Mouse (Mus musculus) kidney, embryonic 15.5 days (tissue): ENCODE measurements at regions not wholly inside any gene's neighbourhood (a gene's known extent, or its start where the extent isn't known, plus 50 kb on each side); places are given as distances from the start of the nearest gene placed in this dataset.

Experiments
- ATAC-seq: fragments of 200-750 bp; cut with Nextera tagmentation; replicated peaks from 2 replicates; pipeline ENCODE4 v1.8.0; 2017; ENCODE audit warnings: moderate TSS enrichment; ENCODE audit not compliant: low FRiP score
- H3K27ac ChIP-seq: fragments of 300-500 bp; sonication (generic); 2 replicates; pipeline ENCODE4 v1.5.1; 2015; ENCODE audit warnings: mild to moderate bottlenecking, inconsistent platforms
- H3K27me3 ChIP-seq: fragments of 300-500 bp; sonication (generic); 2 replicates; pipeline ENCODE4 v1.6.1; 2015; ENCODE audit warnings: inconsistent platforms
- H3K36me3 ChIP-seq: fragments of 300-500 bp; sonication (generic); 2 replicates; pipeline ENCODE4 v1.6.1; 2015; ENCODE audit warnings: inconsistent platforms
- H3K4me1 ChIP-seq: fragments of 300-500 bp; sonication (generic); 2 replicates; pipeline ENCODE4 v1.6.1; 2015; ENCODE audit warnings: inconsistent platforms
- H3K4me2 ChIP-seq: fragments of 300-500 bp; sonication (generic); 2 replicates; pipeline ENCODE4 v1.6.1; 2015; ENCODE audit warnings: moderate library complexity, mild to moderate bottlenecking, inconsistent platforms
- H3K4me3 ChIP-seq: fragments of 300-500 bp; sonication (generic); replicated peaks from 2 replicates; pipeline ENCODE4 v1.5.1; 2015; ENCODE audit warnings: mild to moderate bottlenecking, inconsistent platforms
- H3K9ac ChIP-seq: fragments of 300-500 bp; sonication (generic); 2 replicates; pipeline ENCODE4 v1.6.1; 2015; ENCODE audit warnings: mild to moderate bottlenecking, inconsistent platforms
- H3K9me3 ChIP-seq: fragments of 300-500 bp; sonication (generic); replicated peaks from 2 replicates; pipeline ENCODE4 v1.6.1; 2016; ENCODE audit warnings: inconsistent platforms
- WGBS: fragments of 180-500 bp; shearing (Covaris S2); methylation state at CpG from one replicate; pipeline ENCODE4 v1.1.7; 2015; ENCODE audit warnings: mixed read lengths; 5-methylcytosine and 5-hydroxymethylcytosine counted together

DNA sequence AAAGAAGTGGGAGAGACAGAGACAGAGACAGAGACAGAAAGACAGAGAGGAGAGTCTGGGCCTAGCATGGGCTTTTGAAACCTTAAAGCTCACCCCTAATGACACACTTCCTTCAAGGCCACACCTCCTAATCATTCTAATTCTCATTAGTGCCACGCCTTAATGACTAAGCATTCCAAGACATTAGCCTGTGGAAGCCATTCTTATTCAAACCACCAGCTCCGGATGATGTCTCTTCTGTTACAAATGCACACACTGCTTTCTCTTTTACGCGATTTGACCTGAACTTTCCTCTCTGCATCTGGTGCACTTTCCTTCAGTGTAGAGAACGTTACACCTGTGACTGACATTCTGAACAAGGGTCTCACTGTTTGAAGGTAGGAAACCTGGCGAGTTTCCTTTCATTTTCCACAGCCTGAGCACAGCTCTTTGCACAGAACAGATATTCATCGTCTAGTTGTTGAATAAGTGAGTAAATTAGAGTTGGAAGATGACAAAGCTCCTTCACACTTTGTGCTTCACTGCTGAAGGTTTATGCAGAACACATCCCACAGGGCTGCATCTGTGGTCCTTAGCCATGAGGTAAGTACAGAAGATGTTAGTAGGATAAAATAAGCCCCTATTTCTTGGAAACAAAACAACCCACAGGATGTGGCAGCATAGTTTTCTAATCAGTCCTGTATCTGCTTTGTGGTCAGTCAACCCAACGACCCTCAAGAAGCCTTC, 116.8 kb downstream of the Faxc start:
- no peak overlapping the region for H3K9ac ChIP-seq
- H3K4me3 ChIP-seq: no peak overlapping the region
- no peak overlapping the region for H3K27ac ChIP-seq
- H3K4me2 ChIP-seq: no peak overlapping the region
- no peaks in the 10 kb centered on the region for H3K36me3 ChIP-seq
- no peaks in the 10 kb centered on the region for H3K27me3 ChIP-seq
- ATAC-seq: no peak
- no peaks in the 10 kb centered on the region for H3K4me1 ChIP-seq
- no peaks in the 10 kb centered on the region for H3K9me3 ChIP-seq
- WGBS: 58% methylated on average over 8 of the region's 8 CpGs

GRCm38 (mm10) chr4:22066785-22067433, 135.8 kb downstream of the Faxc start:
- no peak overlapping the region for H3K4me3 ChIP-seq
- WGBS: 53% methylated on average over 5 of the region's 5 CpGs
- H3K36me3 ChIP-seq: no peaks in the 10 kb centered on the region
- H3K27ac ChIP-seq: no peak overlapping the region
- no peaks in the 10 kb centered on the region for H3K9me3 ChIP-seq
- H3K4me1 ChIP-seq: no peaks in the 10 kb centered on the region
- H3K27me3 ChIP-seq: no peaks in the 10 kb centered on the region
- no peak overlapping the region for H3K4me2 ChIP-seq
- no peak for ATAC-seq
- no peak overlapping the region for H3K9ac ChIP-seq

GRCm38 (mm10) chr4:22067678-22068299, 136.7 kb downstream of the Faxc start:
- Histone ChIP-seq H3K4me3 (no peak overlapping the region), H3K4me1 (no peaks in the 10 kb centered on the region), H3K27ac (no peak overlapping the region), H3K36me3 (no peaks in the 10 kb centered on the region), H3K4me2 (no peak overlapping the region), H3K27me3 (no peaks in the 10 kb centered on the region), H3K9me3 (no peaks in the 10 kb centered on the region), H3K9ac (no peak overlapping the region)
- WGBS: 72% methylated on average over 14 of the region's 14 CpGs
- ATAC-seq: no peak

- Histone ChIP-seq H3K9me3 (no peaks in the 10 kb centered on the region), H3K27me3 (no peaks in the 10 kb centered on the region), H3K4me3 (no peak overlapping the region), H3K4me1 (no peaks in the 10 kb centered on the region), H3K27ac (no peak overlapping the region), H3K36me3 (no peaks in the 10 kb centered on the region), H3K4me2 (no peak overlapping the region), H3K9ac (no peak overlapping the region)
- 35% methylated on average over 3 of the region's 3 CpGs for WGBS
- no peak for ATAC-seq
Measured at GRCm38 (mm10) chr4:22088209-22088787, 157.2 kb downstream of the Faxc start.

DNA sequence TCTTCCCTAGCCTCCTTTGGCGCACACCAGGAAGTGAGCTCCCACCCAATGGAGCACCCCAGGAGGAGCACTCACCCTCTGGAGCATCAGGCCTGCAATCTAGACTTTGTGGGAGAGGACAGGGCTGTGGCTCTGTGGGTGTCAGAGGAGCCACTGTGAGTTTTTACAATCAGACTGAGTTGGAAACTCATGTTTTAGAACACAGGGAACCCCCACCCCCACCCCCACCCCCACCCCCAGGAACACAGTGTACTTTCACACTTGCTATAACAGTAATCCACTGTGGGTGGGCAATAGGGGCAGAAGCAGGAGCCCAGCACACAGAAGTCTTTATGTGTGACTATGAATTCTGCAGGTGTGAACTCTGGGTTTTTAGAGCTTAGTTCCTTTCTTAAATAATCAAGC, 158.5 kb downstream of the Faxc start:
- no peaks in the 10 kb centered on the region for H3K36me3 ChIP-seq
- ATAC-seq: no peak
- no peak overlapping the region for H3K9ac ChIP-seq
- 96% methylated on average over 1 of the region's 1 CpGs for WGBS
- H3K4me2 ChIP-seq: no peak overlapping the region
- H3K27ac ChIP-seq: no peak overlapping the region
- H3K4me3 ChIP-seq: no peak overlapping the region
- no peaks in the 10 kb centered on the region for H3K27me3 ChIP-seq
- no peaks in the 10 kb centered on the region for H3K4me1 ChIP-seq
- no peaks in the 10 kb centered on the region for H3K9me3 ChIP-seq

DNA sequence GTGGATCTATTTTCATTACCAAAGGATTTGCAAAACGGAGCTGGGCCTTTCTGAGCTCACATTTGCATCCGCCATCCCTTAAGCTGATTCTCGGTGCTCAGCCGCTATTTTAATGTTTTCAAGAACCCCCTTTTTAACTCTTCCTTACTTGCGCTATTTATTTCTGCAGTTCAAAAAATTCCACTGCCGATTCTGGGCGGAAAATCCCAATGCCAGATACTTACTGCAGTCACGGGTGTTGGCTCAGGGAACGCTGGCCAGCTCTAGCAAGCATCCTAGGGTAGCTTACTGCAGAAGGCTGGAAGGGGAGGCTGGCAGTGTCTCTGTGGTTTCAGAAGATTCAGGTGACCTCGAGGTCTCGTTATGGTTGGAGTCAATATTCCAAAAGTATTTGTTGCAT, 159.4 kb downstream of the Faxc start:
- no peaks in the 10 kb centered on the region for H3K4me1 ChIP-seq
- WGBS: 82% methylated on average over 11 of the region's 11 CpGs
- no peaks in the 10 kb centered on the region for H3K9me3 ChIP-seq
- no peaks in the 10 kb centered on the region for H3K36me3 ChIP-seq
- no peak overlapping the region for H3K4me3 ChIP-seq
- no peaks in the 10 kb centered on the region for H3K27me3 ChIP-seq
- no peak overlapping the region for H3K27ac ChIP-seq
- ATAC-seq: no peak
- no peak overlapping the region for H3K9ac ChIP-seq
- no peak overlapping the region for H3K4me2 ChIP-seq

GRCm38 (mm10) chr4:22092551-22092950, 161.4 kb downstream of the Faxc start:
- Histone ChIP-seq H3K4me1 (no peaks in the 10 kb centered on the region), H3K27ac (no peak overlapping the region), H3K27me3 (no peaks in the 10 kb centered on the region), H3K9me3 (no peaks in the 10 kb centered on the region), H3K4me3 (no peak overlapping the region), H3K9ac (no peak overlapping the region), H3K4me2 (no peak overlapping the region), H3K36me3 (no peaks in the 10 kb centered on the region)
- WGBS: 87% methylated on average over 4 of the region's 4 CpGs
- ATAC-seq: no peak

DNA sequence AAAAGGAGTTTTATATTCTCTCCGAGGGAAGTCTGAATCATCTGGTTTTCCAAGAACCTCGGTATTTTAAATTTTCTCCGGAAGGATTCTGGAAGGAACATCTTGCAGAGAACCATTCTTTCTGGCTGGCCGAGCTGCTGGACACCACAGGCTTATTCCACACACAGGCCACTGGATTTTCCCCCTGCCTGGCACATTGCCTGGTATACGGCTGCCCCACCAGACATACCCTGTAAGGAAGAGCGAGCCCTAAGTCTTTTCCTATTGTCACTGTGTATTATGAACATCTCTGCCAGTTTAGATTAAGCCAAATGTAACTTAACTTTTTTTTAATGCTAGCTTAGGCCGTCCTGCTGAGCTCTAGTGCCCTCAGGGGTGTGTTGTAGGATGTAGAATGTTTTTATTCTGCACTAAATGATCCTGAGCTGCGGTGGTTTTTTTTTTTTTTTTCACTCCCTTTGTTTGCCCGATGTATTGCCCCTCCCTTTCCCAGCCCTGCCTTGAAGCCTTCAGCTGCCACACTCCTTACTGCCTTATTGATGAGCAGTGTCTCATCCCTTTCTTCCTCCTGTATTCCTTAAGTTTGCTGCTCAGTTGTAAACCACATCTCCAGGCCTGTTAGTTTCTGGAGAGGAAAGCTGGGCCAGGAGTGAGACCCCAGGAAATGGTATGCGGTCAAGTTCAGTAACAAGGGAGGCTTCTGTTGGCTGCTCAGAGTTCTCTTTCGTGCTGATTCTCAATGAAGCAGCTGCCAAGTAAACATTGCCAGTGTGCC, 164.3 kb downstream of the Faxc start:
- Histone ChIP-seq H3K4me2 (no peak overlapping the region), H3K4me3 (no peak overlapping the region), H3K9ac (no peak overlapping the region), H3K27ac (no peak overlapping the region), H3K9me3 (no peaks in the 10 kb centered on the region), H3K4me1 (no peaks in the 10 kb centered on the region), H3K36me3 (no peaks in the 10 kb centered on the region), H3K27me3 (no peaks in the 10 kb centered on the region)
- no peak for ATAC-seq
- 42% methylated on average over 11 of the region's 11 CpGs for WGBS

DNA sequence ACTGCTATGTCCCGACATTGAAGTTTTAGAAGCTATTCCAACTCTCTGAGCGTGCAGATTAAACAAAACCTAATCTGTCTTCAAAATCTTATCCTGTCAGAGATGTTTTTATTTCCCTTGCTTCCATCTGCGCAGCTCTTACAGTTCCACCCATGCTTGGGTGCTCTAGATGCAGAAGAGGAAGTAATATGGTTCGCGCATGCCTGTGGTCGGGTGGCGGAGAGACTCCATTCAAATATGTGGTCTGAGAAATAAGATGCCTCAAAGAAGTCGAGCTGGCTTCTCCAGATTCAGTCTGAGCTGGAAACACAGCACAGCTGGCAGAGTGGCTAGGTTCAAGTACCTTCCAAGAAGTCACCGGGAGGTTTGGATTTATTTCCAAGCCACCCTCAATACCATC, 167.5 kb downstream of the Faxc start:
- Histone ChIP-seq H3K4me2 (no peak overlapping the region), H3K9ac (no peak overlapping the region), H3K27me3 (no peaks in the 10 kb centered on the region), H3K27ac (no peak overlapping the region), H3K4me3 (no peak overlapping the region), H3K9me3 (no peaks in the 10 kb centered on the region), H3K4me1 (no peaks in the 10 kb centered on the region), H3K36me3 (no peaks in the 10 kb centered on the region)
- WGBS: 86% methylated on average over 9 of the region's 9 CpGs
- ATAC-seq: no peak

- no peak overlapping the region for H3K4me2 ChIP-seq
- H3K4me1 ChIP-seq: no peaks in the 10 kb centered on the region
- H3K36me3 ChIP-seq: no peaks in the 10 kb centered on the region
- no peak for ATAC-seq
- no peak overlapping the region for H3K27ac ChIP-seq
- H3K4me3 ChIP-seq: no peak overlapping the region
- WGBS: 85% methylated on average over 5 of the region's 5 CpGs
- no peaks in the 10 kb centered on the region for H3K9me3 ChIP-seq
- H3K9ac ChIP-seq: no peak overlapping the region
- no peaks in the 10 kb centered on the region for H3K27me3 ChIP-seq
Measured at GRCm38 (mm10) chr4:22102478-22102877, 171.3 kb downstream of the Faxc start.

- Histone ChIP-seq H3K4me3 (no peak overlapping the region), H3K27ac (no peak overlapping the region), H3K27me3 (no peaks in the 10 kb centered on the region), H3K9me3 (no peaks in the 10 kb centered on the region), H3K4me2 (no peak overlapping the region), H3K9ac (no peak overlapping the region), H3K36me3 (no peaks in the 10 kb centered on the region), H3K4me1 (no peaks in the 10 kb centered on the region)
- no peak for ATAC-seq
- 82% methylated on average over 8 of the region's 8 CpGs for WGBS
Measured at GRCm38 (mm10) chr4:22103001-22103587, 172.0 kb downstream of the Faxc start.
